Mouse (Mus musculus) adrenal gland, adult 10 weeks (tissue): ENCODE measurements around the gene Olfr876. TPM values are rescaled to one million over a fixed set of nuclear protein-coding genes. Genes with fewer than 3 reads are reported as not detected.

Experiments used
- polyA plus RNA-seq: library from polyadenylated mRNA; stranded (reverse); fragments of 350-450 nt; fragmentation: Illumina TruSeq; extraction: RNeasy Lipid Tissue Mini Kit (QIAGEN cat#74804); gene quantifications from one replicate; pipeline ENCODE4 v1.2.3, GENCODE M21; 2014; ENCODE audit warnings: low read depth, low replicate concordance

Gene Olfr876
- not detected for polyA plus RNA-seq

GRCm38 (mm10) chr9:37802731-37803130, at the start of gene Olfr876:
Gene Olfr876, plus strand, starts transcription at chr9:37803031.

GRCm38 (mm10) chr9:37771759-37772158, 31.1 kb upstream of the Olfr876 start, which contains the start of gene Olfr875:
Gene Olfr875, plus strand, starts transcription at chr9:37771857.

DNA sequence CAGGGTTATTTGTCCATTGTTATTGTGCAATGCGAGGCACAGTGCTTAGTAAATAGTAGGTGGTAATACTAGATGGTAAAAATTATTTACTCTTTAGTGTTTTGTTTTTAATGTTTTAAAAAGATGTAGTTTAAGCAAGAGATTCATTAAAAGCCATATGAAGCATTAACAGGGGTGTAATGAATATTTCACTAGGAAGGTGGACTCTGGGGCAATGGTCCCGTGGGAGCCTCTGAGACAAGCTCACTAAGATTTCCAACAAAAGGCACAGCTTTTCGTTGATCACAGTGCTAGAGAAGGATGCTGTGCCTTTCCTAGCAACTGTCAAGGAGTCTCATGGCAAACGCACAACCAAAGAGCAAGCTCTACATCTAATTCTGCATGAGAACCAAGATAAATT, 51.1 kb downstream of the Olfr876 start, which contains the start of gene Olfr877:
TSS of gene Olfr877 (plus strand) at position 301 of the 400 bp plus-strand sequence.

Other genes with a start within 250 kb of the Olfr876 start
- 36.4 TPM for gene Siae, start 247.3 kb upstream of the Olfr876 start, polyA plus RNA-seq
- gene Spa17, start 189.3 kb upstream of the Olfr876 start, polyA plus RNA-seq: 20.2 TPM
- gene Tbrg1, start 145.7 kb upstream of the Olfr876 start, polyA plus RNA-seq: 23.7 TPM
- gene Panx3, start 133.8 kb upstream of the Olfr876 start, polyA plus RNA-seq: 0.35 TPM
- not detected for gene Olfr160, start 86.8 kb upstream of the Olfr876 start, polyA plus RNA-seq
- not detected for gene Olfr874, start 57.9 kb upstream of the Olfr876 start, polyA plus RNA-seq
- gene Olfr875, start 31.2 kb upstream of the Olfr876 start, polyA plus RNA-seq: not detected
- 0.87 TPM for gene Olfr877, start 51.2 kb downstream of the Olfr876 start, polyA plus RNA-seq
- not detected for gene Olfr145, start 93.7 kb downstream of the Olfr876 start, polyA plus RNA-seq
- not detected for gene Olfr878, start 114.8 kb downstream of the Olfr876 start, polyA plus RNA-seq
- gene Olfr881, start 188.8 kb downstream of the Olfr876 start, polyA plus RNA-seq: not detected
- gene Olfr883, start 222.8 kb downstream of the Olfr876 start, polyA plus RNA-seq: not detected
- not detected for gene Olfr884, start 243.5 kb downstream of the Olfr876 start, polyA plus RNA-seq